Mouse (Mus musculus) layer of hippocampus, postnatal 25 days (tissue): ENCODE measurements at regions not wholly inside any gene's neighbourhood (a gene's known extent, or its start where the extent isn't known, plus 50 kb on each side); places are given as distances from the start of the nearest gene placed in this dataset.

Source experiments
- DNase-seq, 2 experiments: peaks; one replicate each; pipeline ENCODE4 v3.0.0; 2022; ENCODE audit warnings: mixed read lengths in 2 of 2, low spot score in 1 of 2; ENCODE audit errors: extremely low spot score in 1 of 2

DNA sequence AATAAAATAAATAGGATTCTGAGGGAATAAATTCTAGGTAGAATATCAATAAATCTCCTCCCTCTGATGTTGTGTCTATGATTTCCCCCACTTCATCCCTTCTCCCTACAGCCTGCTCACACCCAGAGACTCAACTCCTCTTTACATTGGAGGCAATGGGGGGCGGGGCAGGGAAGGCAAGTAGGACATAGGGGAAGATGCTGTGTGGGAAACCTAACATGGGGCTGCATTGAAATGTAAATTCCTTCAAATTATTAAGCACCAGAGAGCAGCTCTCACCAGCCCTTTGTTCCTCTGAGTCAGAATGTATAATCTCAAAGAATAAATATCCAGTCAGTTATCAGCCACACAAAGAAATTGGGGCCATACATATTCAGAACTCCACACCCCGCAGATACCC, 91.6 kb downstream of the Nuf2 start:
- no peak for DNase-seq

DNA sequence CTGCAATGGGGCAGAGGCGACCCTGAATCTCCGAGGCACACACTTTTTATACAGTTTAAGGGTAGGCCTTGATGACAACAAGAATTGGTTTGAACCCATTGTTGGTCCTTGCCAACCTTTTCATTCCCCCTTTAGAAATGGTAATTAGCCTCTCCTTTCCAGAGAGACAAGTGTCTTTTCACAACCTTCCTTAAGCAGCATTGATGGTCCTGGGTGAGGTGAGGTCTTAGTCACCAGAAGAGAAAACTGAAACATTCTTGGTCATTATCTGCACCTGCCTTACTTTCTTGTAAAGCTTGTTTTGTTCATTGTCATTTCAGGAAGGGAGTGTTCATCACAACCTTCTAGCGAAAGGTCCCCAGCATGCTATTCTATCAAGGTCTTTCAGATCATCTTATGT, 93.3 kb downstream of the Nuf2 start:
- no peak for DNase-seq

DNA sequence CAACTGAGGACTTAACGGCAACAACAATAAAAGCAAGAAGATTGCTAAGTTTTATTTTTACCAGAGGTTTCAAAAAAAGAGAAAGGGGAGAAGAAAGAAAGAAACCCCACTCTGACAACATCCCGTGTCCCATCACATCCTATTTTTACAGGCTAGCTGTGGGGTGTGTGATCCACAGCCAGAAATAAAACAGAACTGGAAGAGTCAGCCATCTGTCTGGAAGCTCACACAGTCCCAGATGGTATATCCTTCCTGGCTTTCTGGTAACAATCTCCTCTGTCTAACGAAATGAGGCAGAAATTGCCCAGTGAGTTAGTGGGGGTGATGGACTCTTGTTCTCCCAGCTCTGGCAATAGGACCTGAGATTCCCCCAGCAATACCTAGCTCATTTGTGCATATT, 108.9 kb downstream of the Nuf2 start:
- DNase-seq: peak in 1 of 2 experiments; percentile 11

DNA sequence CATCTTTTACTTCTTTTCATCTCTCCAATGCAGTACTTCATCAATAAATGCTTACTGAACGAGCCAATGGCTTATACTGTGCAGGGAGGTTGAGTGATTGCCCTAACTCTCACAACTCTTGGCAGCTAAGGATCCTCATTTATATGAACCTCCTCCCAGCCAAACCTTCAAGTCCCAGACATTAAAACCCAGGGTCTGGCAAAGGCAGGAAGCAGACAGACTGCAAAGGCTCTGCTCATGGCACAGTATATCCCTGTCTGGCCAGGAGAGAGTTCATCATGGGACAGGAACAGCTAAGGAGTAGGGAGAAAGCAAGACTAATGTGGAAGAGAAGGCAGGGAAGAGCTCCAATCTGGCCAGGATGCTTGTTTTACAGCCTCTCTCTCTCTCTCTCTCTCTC, 109.6 kb downstream of the Nuf2 start:
- DNase-seq: no peak

DNA sequence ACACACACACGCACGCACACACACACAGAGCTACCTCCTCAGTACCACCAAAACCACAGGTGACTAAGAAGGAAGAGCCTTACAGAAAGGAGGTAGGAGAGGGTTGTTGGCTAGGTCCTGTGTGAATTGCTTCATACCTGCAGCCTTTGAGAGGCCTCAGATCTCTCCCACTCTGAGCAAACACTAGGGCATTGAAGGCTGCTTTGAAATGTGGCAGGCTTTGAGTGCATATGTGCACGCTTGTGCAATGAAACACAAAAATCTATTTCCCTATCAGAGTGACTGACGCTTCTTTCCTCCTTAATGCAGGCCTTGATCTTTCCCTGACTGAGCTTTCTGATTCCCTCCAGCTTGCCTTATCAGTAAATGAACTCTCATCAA, 112.6 kb downstream of the Nuf2 start:
- DNase-seq: no peak

DNA sequence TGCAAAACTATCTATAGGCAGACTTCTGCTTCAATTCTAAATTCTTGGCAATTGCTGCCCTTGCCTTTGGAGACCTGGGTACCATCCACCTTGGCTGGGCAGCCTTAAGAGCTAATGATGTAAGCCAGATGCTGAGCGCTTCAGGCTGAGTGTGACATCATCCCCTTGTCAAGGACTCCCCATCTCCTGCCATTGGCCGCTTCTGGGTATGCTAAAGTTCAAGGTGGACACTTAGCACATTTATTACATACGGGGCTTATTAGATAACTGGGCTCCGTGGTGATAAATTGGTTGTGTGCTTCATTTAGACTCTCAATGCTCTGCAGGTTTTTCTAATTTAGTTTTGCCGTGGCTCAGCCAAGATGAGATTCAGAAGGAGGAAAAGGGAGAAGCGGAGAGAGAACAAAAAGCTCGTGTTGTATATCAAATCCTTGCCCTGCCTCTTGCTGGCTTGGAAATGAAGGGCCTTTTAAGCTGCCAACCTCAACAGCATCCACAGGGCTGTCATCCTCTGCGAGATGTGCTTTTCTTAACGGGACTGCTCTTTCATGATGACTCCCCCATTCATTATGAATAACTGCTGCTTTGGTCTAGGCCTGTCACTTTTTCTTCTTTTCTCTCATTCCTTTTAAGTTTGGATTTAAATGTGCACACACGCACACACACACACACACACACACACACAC, 113.1 kb downstream of the Nuf2 start:
- DNase-seq: no peak

DNA sequence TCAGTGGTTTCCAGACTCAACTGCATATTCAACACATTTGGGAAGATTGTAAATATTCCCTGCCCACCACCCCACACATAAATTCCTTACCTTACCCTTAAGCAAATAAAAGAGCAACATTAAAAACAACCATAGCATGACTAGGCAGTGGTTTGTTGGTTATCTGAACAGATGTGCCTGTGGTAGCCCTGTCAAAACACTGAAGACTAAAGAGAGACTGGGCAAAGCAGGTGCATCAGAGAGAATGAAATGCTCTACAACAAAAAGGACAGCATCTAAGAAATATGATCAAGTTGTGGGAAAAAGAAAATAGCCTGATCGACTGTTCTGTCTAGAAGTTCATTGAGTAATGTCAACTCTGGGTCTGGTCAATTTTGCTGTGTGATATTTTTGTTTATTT, 114.6 kb downstream of the Nuf2 start:
- no peak for DNase-seq

DNA sequence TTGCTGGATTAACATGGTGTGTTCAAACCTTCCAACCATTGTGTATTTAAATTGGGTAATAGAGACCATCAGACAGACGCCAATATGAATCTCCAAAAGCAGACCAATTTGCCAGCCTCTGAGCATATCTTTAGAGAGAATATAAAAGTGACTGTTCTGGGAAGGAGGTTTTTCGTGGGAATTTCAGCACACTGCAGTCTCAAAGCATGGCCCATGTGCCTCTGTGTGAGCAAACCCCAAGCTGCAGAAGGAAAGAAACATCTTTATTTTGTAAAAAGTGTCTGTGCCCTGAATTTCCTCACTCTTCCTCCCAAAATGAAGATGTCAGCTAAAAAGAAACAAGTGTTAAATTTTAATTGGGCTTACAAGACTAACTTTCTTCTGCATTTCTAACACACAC, 123.1 kb downstream of the Nuf2 start:
- DNase-seq: no peak

DNA sequence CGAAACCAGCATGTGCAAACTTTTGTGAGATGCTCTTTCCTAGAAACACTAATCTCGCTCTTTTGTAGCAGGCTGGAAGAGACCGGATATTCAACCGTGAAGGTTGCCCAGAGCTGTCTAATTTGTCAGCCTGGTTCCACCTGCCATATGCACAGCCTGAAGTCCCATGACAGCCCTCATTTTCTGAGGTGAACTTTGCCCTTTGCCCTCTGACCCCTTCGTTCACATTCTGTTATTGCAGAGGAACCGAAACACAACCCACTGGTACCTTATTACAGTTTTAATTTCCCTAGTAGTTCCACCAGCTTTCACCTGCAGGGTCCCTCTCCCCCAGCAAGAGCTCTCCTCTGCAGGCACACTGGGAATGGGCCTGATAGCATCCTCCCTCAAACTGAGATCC, 130.4 kb downstream of the Nuf2 start:
- DNase-seq: no peak

DNA sequence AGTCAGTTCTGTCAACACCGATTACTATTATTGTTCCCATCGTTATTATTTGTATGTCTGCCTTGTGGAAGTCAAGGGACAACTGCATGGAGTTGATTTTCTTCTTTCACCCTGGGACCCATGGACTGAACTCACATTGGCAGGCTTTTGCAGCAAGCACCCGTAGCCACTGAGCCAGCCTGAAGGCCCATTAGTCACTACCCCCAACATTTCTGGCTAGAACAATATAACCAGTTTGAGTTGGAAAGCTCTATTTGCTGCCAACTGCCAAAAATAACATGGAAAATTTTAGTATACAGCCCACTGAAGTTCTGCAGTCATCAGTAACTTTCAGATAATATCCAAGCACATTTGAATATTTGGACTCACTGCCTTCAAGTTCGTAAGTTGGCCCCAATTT, 133.9 kb downstream of the Nuf2 start:
- DNase-seq: no peak

DNA sequence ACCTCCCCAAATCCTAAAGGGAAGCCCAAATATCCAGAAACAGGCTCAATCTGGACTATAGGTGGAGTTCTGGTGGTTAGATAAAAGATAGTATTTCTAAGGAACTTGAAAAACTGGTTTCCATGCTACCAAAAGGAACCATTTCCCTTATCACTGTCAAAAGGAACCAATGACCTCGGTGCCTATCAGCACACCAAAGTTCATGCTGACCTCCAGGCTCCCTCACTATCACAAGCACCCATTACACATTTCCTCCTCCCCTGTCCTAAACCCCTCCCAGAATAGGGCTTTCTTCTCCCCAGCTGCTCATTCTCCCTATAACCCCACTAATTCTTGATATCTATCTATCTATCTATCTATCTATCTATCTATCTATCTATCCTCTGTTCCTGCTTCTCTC, 144.2 kb downstream of the Nuf2 start:
- no peak for DNase-seq

DNA sequence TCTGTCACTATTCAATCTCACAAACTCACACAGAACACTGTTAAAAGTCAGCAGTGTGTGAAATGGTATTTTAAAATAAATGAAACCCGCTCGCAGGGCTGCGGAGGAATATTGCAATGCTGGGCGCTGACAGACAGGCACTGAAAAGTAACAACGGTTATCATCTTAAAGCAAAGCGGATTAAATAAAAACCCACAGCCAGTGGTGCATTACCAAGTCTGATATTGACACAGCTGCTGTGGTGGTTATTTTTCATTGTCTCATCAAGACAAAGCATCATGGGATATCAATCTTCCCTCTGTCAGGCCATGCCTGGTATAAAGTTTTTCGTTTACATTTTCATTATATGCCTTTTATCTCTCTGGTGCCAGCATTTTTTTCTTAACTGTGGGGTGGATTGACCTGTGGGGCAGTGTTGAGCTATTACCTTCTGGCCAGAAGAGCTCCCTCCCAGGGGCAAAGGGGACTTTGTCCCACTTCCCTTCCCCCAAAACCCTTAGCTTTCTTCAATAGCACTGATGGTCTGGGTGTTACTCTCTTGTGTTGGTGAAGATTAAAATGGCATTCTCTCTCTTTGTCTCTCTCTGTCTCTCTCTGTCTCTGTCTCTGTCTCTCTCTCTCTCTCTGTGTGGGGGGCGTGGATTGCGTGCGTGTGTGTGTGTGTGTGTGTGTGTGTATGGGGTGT, 145.4 kb downstream of the Nuf2 start:
- DNase-seq: no peak

DNA sequence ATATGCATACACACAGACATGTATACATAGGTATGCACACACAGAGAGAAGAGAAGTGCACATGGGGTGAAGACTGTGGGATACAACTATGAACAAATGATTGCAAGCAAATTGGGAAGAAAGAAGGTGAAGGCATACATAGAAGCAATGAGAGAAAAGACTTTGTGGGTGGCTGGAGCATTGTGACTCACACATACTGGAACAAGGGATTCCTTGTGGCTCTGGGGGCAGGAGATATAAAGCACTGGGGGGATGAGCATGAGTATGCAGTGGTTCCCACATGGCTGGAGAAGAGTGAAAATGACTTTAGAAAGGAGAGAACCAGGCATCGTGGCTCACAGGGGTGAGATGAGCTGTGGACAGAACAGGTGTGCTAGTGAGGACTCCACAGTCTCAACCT, 156.6 kb downstream of the Nuf2 start:
- DNase-seq: no peak

DNA sequence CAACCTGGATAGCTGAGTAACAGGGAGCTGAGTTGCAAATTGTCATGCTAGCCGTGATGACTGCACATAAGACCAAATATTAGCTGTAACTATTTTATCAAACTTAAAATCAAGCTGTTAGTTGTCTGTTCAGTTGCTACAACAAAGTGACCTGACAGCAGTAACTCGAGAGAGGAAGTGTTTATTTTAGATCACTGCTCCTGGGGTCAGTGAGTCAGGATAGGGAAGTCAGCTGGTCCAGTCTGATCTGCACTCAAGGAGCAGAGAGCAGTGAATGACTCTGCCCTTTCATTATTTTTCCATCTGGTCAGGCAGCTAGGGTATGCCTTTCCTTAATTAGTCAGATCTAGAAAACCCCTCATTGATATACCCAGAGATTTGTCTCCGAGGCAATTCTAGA, 162.5 kb downstream of the Nuf2 start:
- DNase-seq: no peak

DNA sequence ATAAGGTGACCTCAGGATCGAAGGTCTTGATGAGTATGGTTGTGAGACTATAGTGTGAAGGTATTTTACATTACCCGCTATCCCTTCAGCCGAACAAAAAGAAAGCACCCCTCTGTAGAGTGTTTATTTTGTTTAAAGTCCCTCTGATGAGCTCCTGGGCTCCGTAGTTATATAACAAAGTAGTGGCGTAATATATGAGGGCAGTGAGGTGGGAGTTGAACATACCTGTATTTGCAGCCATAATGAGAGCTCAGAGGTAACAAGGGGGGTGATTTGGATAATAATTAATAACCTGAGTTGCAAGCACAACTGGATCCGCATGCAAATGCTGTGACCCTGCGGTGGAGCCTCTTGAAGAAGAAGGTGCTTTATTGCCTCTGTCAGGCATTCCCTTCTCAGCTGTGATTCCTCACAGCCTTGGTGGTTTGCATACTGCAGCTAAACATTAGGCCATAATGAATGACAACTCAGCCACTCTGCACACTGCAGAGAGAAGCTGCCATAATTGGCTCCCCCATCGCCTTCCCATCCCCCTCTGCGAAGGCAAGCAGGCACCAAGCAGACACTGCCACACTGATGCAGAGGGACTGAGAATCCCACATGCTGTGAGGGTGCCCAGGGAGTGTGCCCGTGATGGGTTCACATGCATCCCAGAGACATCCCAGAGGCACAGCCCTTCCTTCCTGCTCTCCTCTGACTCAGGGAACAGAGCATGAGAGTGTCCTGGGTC, 163.3 kb downstream of the Nuf2 start:
- DNase-seq: no peak

DNA sequence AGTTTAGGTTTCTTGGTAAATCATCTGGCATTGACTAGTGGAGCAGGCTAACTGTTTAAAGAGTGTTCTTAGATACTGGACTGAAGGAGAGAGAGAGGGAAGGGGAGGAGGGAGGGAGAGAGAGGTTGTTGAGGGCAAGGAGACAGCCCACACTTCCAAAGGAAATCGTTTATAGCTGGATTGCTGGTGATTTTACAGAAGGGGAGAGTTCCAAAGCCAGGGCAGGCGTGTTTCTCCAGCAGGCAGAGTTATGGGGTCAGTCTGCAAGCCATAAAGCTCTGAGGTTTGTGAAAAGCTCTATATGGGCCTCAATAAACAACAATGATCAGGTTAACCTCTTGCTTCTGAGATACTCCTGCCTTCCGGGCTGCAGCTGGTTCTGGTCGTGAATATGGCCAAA, 163.9 kb downstream of the Nuf2 start:
- DNase-seq: no peak

DNA sequence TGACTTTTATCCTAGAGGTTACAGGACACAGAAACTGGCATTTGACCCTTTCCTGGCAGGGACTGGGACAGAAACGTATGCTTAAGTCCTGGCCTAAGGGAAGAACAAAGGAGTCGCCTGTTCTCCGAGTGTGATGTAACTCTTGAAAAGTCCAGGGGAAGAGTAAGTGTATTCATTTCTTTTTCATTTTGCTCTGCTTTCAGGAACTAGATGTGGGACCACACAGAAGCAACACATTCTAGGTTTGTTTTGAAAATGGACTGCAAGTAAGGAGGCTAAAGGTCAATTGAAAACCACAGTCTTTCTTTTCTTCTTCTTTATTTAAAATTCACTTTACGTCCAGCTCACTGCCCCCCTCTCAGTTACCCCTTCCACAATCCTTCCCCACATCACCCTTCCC, 168.7 kb downstream of the Nuf2 start:
- DNase-seq: no peak

DNA sequence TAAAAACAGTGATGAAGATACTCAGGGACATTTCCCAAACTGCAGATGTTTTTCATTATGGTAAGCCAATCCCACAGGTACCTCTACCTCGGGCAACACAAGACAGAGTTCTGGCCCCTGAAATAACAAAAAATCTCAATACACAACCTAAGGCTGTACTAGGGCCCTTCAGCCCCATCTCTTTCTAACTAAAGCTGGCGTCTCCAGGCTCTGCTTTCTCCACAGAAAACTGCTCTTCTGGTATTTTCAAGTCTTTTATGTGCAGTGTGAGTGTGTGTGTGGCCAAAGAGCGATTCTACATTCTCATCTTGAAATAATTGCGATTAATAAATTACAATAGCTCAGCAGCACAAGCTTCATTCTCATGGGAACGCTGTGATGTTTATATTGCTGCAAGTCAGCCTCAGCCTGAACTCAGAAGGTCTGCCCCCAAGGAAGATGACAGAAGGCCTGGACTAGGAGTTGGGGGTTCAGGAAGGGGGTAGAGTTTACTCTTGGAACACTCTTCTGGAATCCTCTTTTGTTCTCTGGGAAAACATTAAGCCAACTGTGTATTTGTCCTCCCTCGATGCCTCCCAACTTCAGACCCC, 173.5 kb downstream of the Nuf2 start:
- DNase-seq: no peak

DNA sequence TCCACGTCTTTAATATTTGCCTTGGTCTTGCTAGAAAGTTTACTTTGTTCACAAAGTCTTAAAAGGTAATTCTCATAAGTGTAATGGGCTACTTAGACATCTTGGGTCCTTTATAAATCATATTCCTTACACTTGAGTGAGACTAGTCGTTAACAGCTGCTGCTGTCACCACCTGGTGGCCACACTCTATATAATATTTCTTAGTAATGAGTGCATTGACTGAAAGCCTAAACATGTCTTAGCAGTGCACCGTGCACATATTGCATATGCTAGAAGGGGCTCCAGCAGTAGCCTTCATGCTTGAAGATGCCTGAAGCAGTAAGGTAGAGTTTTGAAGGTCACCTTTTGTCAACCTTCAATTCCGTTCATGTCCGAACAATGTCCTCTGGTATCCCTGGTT, 177.2 kb downstream of the Nuf2 start:
- DNase-seq: no peak

DNA sequence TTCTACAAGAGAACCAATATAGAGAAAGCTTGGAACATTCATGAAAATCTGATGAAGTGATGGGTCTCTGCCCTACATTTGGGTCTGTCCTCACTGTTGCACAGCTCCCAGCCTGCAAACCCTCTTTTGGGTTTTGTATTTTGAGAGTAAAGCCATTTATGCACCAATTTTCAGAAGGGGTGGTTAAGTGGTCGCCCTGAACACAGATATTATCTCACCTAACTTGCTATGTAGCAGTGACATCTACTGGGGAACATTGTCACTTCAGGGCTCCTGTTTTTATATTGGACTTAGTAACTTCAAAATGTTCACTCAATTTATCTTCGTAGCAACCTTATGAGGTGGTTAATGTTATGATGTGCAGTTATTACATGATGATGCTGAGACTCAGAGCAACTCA, 183.6 kb downstream of the Nuf2 start:
- DNase-seq: peak; percentile 18 to 23

DNA sequence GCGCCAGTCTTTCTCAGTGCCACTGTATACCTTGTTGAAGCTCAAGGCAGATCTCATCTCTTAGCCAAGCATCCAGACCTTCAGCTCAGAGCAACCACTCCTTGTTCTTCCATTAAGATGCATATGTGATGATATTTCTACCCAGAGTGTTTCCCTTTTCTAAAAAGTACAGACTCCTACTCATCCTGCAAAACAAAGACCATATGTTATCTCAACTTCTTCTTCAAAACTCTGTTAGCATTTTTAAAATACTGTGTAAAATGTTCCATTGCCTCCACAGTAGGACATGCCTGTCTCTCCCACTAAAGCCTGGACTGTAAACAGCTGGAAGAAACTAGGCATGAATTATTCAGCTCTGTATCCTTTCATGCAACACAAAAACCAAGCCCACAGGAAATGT, 184.4 kb downstream of the Nuf2 start:
- no peak for DNase-seq

DNA sequence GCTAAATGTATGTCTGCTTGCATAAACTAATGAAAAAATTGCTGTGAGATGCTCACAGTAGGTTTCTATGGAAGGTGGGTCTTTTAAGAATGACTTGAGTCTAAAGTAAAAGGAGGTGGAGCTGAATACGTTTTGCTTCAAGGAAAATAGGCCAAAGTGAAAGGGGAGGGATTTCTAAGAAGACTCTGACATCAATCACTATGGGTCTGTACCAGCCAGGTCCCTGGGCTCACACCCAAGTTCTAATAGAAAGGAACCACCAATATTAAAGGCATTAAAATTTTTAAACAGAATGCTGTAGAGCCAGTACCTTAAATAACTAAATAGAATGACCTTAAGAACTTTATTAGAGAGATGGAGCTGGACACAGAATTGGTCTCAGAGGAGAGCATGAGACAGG, 190.1 kb downstream of the Nuf2 start:
- no peak for DNase-seq
